Mouse (Mus musculus) limb, embryonic 15.5 days (tissue): ENCODE measurements around the gene Lpar5. TPM values are rescaled to one million over a fixed set of nuclear protein-coding genes. Genes with fewer than 3 reads are reported as not detected.

Experiments
- microRNA-seq: library from miRNA; unstranded; fragments of <30 nt; microRNA quantifications from one replicate; pipeline ENCODE4, GENCODE M21; 2016
- polyA plus RNA-seq: library from polyadenylated mRNA; unstranded; fragments of >200 nt; fragmentation: Nextera tagmentation; extraction: Ambion mirVana; gene quantifications from 2 replicates; pipeline ENCODE4 v1.2.1, GENCODE M21; 2015

Gene Lpar5
- polyA plus RNA-seq, 1 experiment from 2014 or later = 6.5 TPM

Small RNA genes within 50 kb of the gene (microRNA-seq; reads per million reads assigned to microRNA genes)
- not detected for gene Mir7045

Other genes starting within 250 kb of the Lpar5 start
- gene Usp5, start 238.4 kb upstream of the Lpar5 start, polyA plus RNA-seq = 134 and 136 TPM in 2 replicates
- gene Cdca3, start 238.4 kb upstream of the Lpar5 start, polyA plus RNA-seq = 124 and 141 TPM in 2 replicates
- gene Gnb3, start 227.6 kb upstream of the Lpar5 start, polyA plus RNA-seq = 0.96 and 3.2 TPM in 2 replicates
- gene P3h3, start 210.2 kb upstream of the Lpar5 start, polyA plus RNA-seq = 43.7 and 62.3 TPM in 2 replicates
- gene Gpr162, start 203.9 kb upstream of the Lpar5 start, polyA plus RNA-seq = 1.6 and 2.9 TPM in 2 replicates
- 0.24 and 0.31 TPM in 2 replicates for gene Cd4, start 179.7 kb upstream of the Lpar5 start, polyA plus RNA-seq
- 2.3 TPM in 2 replicates for gene Lag3, start 156.2 kb upstream of the Lpar5 start, polyA plus RNA-seq
- gene Ptms, start 147.8 kb upstream of the Lpar5 start, polyA plus RNA-seq = 241 and 331 TPM in 2 replicates
- gene Mlf2, start 136.5 kb upstream of the Lpar5 start, polyA plus RNA-seq = 352 and 365 TPM in 2 replicates
- gene Cops7a, start 102.4 kb upstream of the Lpar5 start, polyA plus RNA-seq = 146 and 160 TPM in 2 replicates
- 20.8 and 21.3 TPM in 2 replicates for gene Pianp, start 71.2 kb upstream of the Lpar5 start, polyA plus RNA-seq
- gene Zfp384, start 58.8 kb upstream of the Lpar5 start, polyA plus RNA-seq = 16.9 and 17.9 TPM in 2 replicates
- gene Ing4, start 28.2 kb upstream of the Lpar5 start, polyA plus RNA-seq = 141 and 146 TPM in 2 replicates
- 9.9 and 12.4 TPM in 2 replicates for gene Acrbp, start 18.2 kb upstream of the Lpar5 start, polyA plus RNA-seq
- 66.7 TPM in 2 replicates for gene Chd4, start 28.1 kb downstream of the Lpar5 start, polyA plus RNA-seq
- gene Nop2, start 64.0 kb downstream of the Lpar5 start, polyA plus RNA-seq = 54.4 and 58.0 TPM in 2 replicates
- gene Iffo1, start 77.3 kb downstream of the Lpar5 start, polyA plus RNA-seq = 26.6 and 46.8 TPM in 2 replicates
- gene Gapdh, start 98.5 kb downstream of the Lpar5 start, polyA plus RNA-seq = 1,547 and 1,728 TPM in 2 replicates
- 86.4 and 87.0 TPM in 2 replicates for gene Ncapd2, start 123.8 kb downstream of the Lpar5 start, polyA plus RNA-seq
- gene Mrpl51, start 123.9 kb downstream of the Lpar5 start, polyA plus RNA-seq = 210 and 220 TPM in 2 replicates
- 4.8 and 4.9 TPM in 2 replicates for gene Vamp1, start 147.6 kb downstream of the Lpar5 start, polyA plus RNA-seq
- gene Tapbpl, start 163.9 kb downstream of the Lpar5 start, polyA plus RNA-seq = 4.9 and 5.7 TPM in 2 replicates
- gene Cd27, start 169.1 kb downstream of the Lpar5 start, polyA plus RNA-seq = 1.5 and 3.2 TPM in 2 replicates
- 0.34 TPM in 1 of 2 replicates, not detected in the other for gene Tuba3a, start 218.1 kb downstream of the Lpar5 start, polyA plus RNA-seq
- gene Ltbr, start 246.0 kb downstream of the Lpar5 start, polyA plus RNA-seq = 47.0 and 50.5 TPM in 2 replicates